ENCODE assay signal across 10 mouse cellular contexts in the genomic region with DNA sequence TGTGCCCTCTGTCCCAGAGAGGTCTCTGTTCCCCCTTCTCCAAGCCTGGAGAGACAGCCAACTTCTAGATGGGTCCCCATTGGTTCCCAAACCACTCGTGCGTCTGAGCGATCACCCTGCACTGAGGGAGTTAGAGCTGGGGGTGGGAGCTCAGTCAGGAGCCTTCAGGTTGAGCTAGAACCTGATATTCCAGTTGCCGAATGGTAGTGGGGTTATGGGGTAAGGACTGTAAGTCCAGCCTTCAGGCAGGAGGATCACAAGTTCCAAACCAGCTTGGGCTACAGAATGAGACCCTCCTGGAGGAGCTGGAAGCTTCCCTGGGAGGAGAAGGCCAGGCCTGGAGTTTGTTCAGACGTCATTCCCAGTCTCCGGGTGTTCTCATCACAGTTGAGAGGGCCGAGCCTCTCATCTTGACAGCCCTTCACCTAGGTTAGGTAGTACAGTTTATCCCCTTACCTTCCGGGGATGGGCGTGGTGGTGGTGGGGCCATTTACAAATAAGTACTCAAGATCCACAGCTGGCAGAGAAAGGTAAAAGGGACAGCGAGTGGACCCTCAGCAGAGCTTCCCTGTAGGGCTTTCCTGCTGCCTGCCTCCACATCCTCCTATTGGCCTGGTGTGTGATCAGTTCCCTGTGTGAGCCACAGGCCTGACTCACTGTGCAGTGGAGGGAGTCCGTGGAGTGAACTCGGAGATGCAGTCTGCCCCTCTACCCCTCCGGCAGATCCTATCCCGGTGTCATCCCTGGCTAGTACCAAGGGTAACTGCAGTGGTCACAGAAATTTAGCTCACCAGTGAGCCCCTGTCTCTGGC. TPM values are rescaled to one million over a fixed set of nuclear protein-coding genes. Genes with fewer than 3 reads are reported as not detected.
DNase-seq lines count a peak whose midpoint lies in the region; ATAC-seq and TF ChIP-seq lines count a peak whose summit lies in the region.
"Had no signal": no experiment of that assay in that cellular context is flagged by ENCODE, and none has a peak within 500 bp of the region (broad histone marks: within the 10 kb centered on the region; RNA-seq: fewer than 3 reads in every experiment).

No protein-coding gene starts in this region.

- H3K9ac ChIP-seq in intestine, postnatal 0 days (ENCODE audit: low read depth, low read length) = no peak overlapping the region; the same call in 1 of the 2 replicates

- ATAC-seq in intestine, postnatal 0 days = peak; percentile 1; the same call in 1 of the 2 replicates
- no peak for ATAC-seq in activated CD4-positive, CD25-positive, alpha-beta regulatory T cell, adult 4 months
- ATAC-seq: forebrain, embryonic 14.5 days; Patski had no signal

- H3K27me3 ChIP-seq in kidney, adult 2 months (replicated peaks; ENCODE audit: control insufficient read depth, insufficient read depth, low read length) = no peaks in the 10 kb centered on the region
- no peaks in the 10 kb centered on the region for H3K27me3 ChIP-seq in intestine, postnatal 0 days (replicated peaks; ENCODE audit: control insufficient read depth, insufficient read depth, low read length)
- H3K27me3 ChIP-seq: Patski had no signal

- no peak for TF ChIP-seq POLR2A in kidney, adult 2 months (IDR thresholded peaks at IDR 0.05; ENCODE audit: low read depth, low read length)
- TF ChIP-seq POLR2A in cortical plate, adult 2 months (IDR thresholded peaks at IDR 0.05; ENCODE audit: extremely low read depth, insufficient read depth, low read length) = no peak

- H3K4me3 ChIP-seq in kidney, adult 2 months (ENCODE audit: insufficient read depth, low read depth, low read length) = no peak overlapping the region
- H3K4me3 ChIP-seq in cortical plate, adult 2 months (ENCODE audit: insufficient read depth, low read length) = no peak overlapping the region
- H3K4me3 ChIP-seq in intestine, postnatal 0 days (ENCODE audit: low read depth, low read length) = no peak overlapping the region

- no peak for TF ChIP-seq CTCF in kidney, adult 2 months (conservative IDR thresholded peaks at IDR 0.05; ENCODE audit: insufficient read depth, insufficient read length, low read depth, low read length)
- TF ChIP-seq CTCF in cortical plate, adult 2 months (IDR thresholded peaks at IDR 0.05; ENCODE audit: extremely low read depth, insufficient read depth, low read length) = no peak
- TF ChIP-seq CTCF in intestine, postnatal 0 days (IDR thresholded peaks at IDR 0.05; ENCODE audit: low read depth) = no peak

- H3K9me3 ChIP-seq in intestine, postnatal 0 days (ENCODE audit: control insufficient read depth) = no peaks in the 10 kb centered on the region

- no peak for DNase-seq in kidney, adult 2 months
- DNase-seq in kidney, postnatal 36 days = no peak
- DNase-seq in 3T3-L1 (ENCODE audit: low read depth, low spot score) = peak; percentile 50
- no peak for DNase-seq in left cerebral cortex, adult 18-20 months (ENCODE audit: low spot score in 2 of 2)
- no peak for DNase-seq in right cerebral cortex, postnatal 14 days

- peak overlapping the region; percentile 94; the same call in 1 of the 2 replicates for H3K27ac ChIP-seq in kidney, adult 2 months (ENCODE audit: insufficient read depth, low read depth, low read length)
- H3K27ac ChIP-seq in cortical plate, adult 2 months (ENCODE audit: insufficient read depth, low read length) = peak overlapping the region; percentile 75; the same call in 1 of the 2 replicates
- H3K27ac ChIP-seq in intestine, postnatal 0 days (ENCODE audit: low read depth, low read length) = peak overlapping the region; percentile 91

- WGBS in kidney, adult 2 months = 85% methylated on average over 14 of the region's 14 CpGs
- 66% methylated on average over 14 of the region's 14 CpGs for WGBS in intestine, postnatal 0 days

- H3K36me3 ChIP-seq in kidney, adult 2 months (ENCODE audit: control insufficient read depth, insufficient read depth, low read length) = no peaks in the 10 kb centered on the region
- no peaks in the 10 kb centered on the region for H3K36me3 ChIP-seq in intestine, postnatal 0 days (ENCODE audit: control insufficient read depth, insufficient read depth)

- peaks cover 24% of the 10 kb centered on the region for H3K4me1 ChIP-seq in kidney, adult 2 months (ENCODE audit: control insufficient read depth, insufficient read depth, low read length)
- H3K4me1 ChIP-seq in cortical plate, adult 2 months (ENCODE audit: control insufficient read depth, insufficient read depth, low read length) = peaks cover 14% of the 10 kb centered on the region
- peaks cover 12% of the 10 kb centered on the region for H3K4me1 ChIP-seq in intestine, postnatal 0 days (replicated peaks; ENCODE audit: control insufficient read depth, insufficient read depth, low read length)

- peak overlapping the region; percentile 32; the same call in 1 of the 2 replicates for H3K4me2 ChIP-seq in intestine, postnatal 0 days (replicated peaks; ENCODE audit: low read depth)

RNA-seq across cellular contexts. Expression of a gene that starts 7.9 kb away (rescaled TPM):
- 3.8 and 4.0 TPM in 2 replicates for polyA plus RNA-seq in kidney, adult 2 months (2012; rRNA removed)
- polyA plus RNA-seq in cortical plate, adult 2 months (2012; rRNA removed) = 10.7 and 11.9 TPM in 2 replicates
- 3.5 and 5.3 TPM in 2 replicates for polyA plus RNA-seq in intestine, postnatal 0 days (2015; fragmentation: Nextera tagmentation; extraction: Ambion mirVana)
- 1 to 10 TPM; 2.2 to 3.6 TPM for polyA plus RNA-seq in activated CD4-positive, CD25-positive, alpha-beta regulatory T cell, adult 4 months (2017; shearing (Covaris generic))
- 10 to 100 TPM; 16.1 to 16.2 TPM for total RNA-seq in left cerebral cortex, adult 18-20 months (2021)

RNA-seq across cellular contexts. Expression of a gene that starts 24.1 kb away (rescaled TPM):
- 24.9 and 26.4 TPM in 2 replicates for polyA plus RNA-seq in kidney, adult 2 months (2012; rRNA removed)
- 22.6 and 22.9 TPM in 2 replicates for polyA plus RNA-seq in cortical plate, adult 2 months (2012; rRNA removed)
- polyA plus RNA-seq in intestine, postnatal 0 days (2015; fragmentation: Nextera tagmentation; extraction: Ambion mirVana) = 4.6 and 6.0 TPM in 2 replicates
- 1 to 10 TPM; 3.4 TPM for polyA plus RNA-seq in activated CD4-positive, CD25-positive, alpha-beta regulatory T cell, adult 4 months (2017; shearing (Covaris generic))
- total RNA-seq in left cerebral cortex, adult 18-20 months (2021) = 10 to 100 TPM; 42.6 to 52.8 TPM

RNA-seq across cellular contexts. Expression of a gene that starts 30.8 kb away (rescaled TPM):
- polyA plus RNA-seq in kidney, adult 2 months (2012; rRNA removed) = 32.7 and 35.5 TPM in 2 replicates
- polyA plus RNA-seq in cortical plate, adult 2 months (2012; rRNA removed) = 125 and 133 TPM in 2 replicates
- polyA plus RNA-seq in intestine, postnatal 0 days (2015; fragmentation: Nextera tagmentation; extraction: Ambion mirVana) = 0.80 and 1.0 TPM in 2 replicates
- 10 to 100 TPM; 60.0 to 62.7 TPM for polyA plus RNA-seq in activated CD4-positive, CD25-positive, alpha-beta regulatory T cell, adult 4 months (2017; shearing (Covaris generic))
- 100 to 1,000 TPM; 169 to 206 TPM for total RNA-seq in left cerebral cortex, adult 18-20 months (2021)

RNA-seq across cellular contexts. Expression of a gene that starts 38.7 kb away (rescaled TPM):
- polyA plus RNA-seq in kidney, adult 2 months (2012; rRNA removed) = 119 and 130 TPM in 2 replicates
- 40.7 and 46.3 TPM in 2 replicates for polyA plus RNA-seq in cortical plate, adult 2 months (2012; rRNA removed)
- 74.7 and 75.9 TPM in 2 replicates for polyA plus RNA-seq in intestine, postnatal 0 days (2015; fragmentation: Nextera tagmentation; extraction: Ambion mirVana)
- 10 to 100 TPM; 18.4 to 24.0 TPM for polyA plus RNA-seq in activated CD4-positive, CD25-positive, alpha-beta regulatory T cell, adult 4 months (2017; shearing (Covaris generic))
- total RNA-seq in left cerebral cortex, adult 18-20 months (2021) = 10 to 100 TPM; 85.2 to 90.4 TPM

RNA-seq across cellular contexts. Expression of a gene that starts 38.7 kb away (rescaled TPM):
- polyA plus RNA-seq in kidney, adult 2 months (2012; rRNA removed) = 14.9 and 18.1 TPM in 2 replicates
- 17.1 and 21.1 TPM in 2 replicates for polyA plus RNA-seq in cortical plate, adult 2 months (2012; rRNA removed)
- polyA plus RNA-seq in intestine, postnatal 0 days (2015; fragmentation: Nextera tagmentation; extraction: Ambion mirVana) = 1.0 and 1.5 TPM in 2 replicates
- under 1 TPM in 1 of 2 experiments, not detected in 1; 0.20 TPM for polyA plus RNA-seq in activated CD4-positive, CD25-positive, alpha-beta regulatory T cell, adult 4 months (2017; shearing (Covaris generic))
- 10 to 100 TPM; 20.4 to 21.7 TPM for total RNA-seq in left cerebral cortex, adult 18-20 months (2021)

Comparison
In these comparisons a context has a peak if more than half of its experiments do, and no peak if none do; other contexts are left out.
1. RNA of a gene that starts 30.8 kb away (polyA plus RNA-seq): 125 to 133 TPM in cortical plate, adult 2 months, 60.0 to 62.7 TPM in activated CD4-positive, CD25-positive, alpha-beta regulatory T cell, adult 4 months and 32.7 to 35.5 TPM in kidney, adult 2 months; 0.80 to 1.0 TPM in intestine, postnatal 0 days; every median in the first group is over 10 times any median in the second.
2. Peak in every context shown above with its lines, with median percentiles within 50 percentile points of each other: H3K27ac ChIP-seq.